Comparison of ENCODE assay signal across 18 mouse cellular contexts in the genomic region with DNA sequence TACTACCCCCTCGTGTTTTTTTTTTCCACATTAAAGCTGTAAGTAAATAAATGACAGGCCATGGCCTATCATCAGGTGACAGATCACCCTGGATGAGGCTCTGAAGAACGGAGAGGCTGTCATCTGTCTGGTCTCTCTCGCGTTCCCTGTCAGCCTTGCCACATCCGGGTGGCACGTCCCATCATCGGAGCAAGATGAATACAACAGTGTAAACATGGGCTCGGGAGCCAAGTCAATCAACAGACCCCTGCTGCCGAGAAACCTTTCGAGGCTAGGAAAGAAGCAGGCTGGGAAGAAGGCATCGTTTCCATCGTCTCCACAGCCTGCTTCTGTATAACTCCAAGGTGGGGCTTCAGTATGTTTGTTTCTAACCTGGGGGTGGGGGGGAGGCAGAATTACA.
A peak's percentile ranks its signal among the peaks of the same experiment; 100 is the strongest.
DNase-seq lines count a peak whose midpoint lies in the region; ATAC-seq and TF ChIP-seq lines count a peak whose summit lies in the region.
"Had no signal": no experiment of that assay in that cellular context is flagged by ENCODE, and none has a peak within 500 bp of the region (broad histone marks: within the 10 kb centered on the region; RNA-seq: fewer than 3 reads in every experiment).

No protein-coding gene starts in this region.

- no peaks in the 10 kb centered on the region for H3K36me3 ChIP-seq in heart, embryonic 16.5 days (ENCODE audit: control insufficient read depth, insufficient read depth)
- no peaks in the 10 kb centered on the region for H3K36me3 ChIP-seq in lung, embryonic 14.5 days (ENCODE audit: insufficient read depth)
- H3K36me3 ChIP-seq in hindbrain, embryonic 16.5 days (ENCODE audit: control insufficient read depth, insufficient read depth, low read length), result no peaks in the 10 kb centered on the region
- H3K36me3 ChIP-seq: limb, embryonic 13.5 days had no signal

- TF ChIP-seq CTCF in lung, embryonic 14.5 days (IDR thresholded peaks at IDR 0.05; ENCODE audit: low read depth), result no peak

- no peaks in the 10 kb centered on the region for H3K27me3 ChIP-seq in heart, embryonic 16.5 days (ENCODE audit: control insufficient read depth, insufficient read depth, low read length)
- no peaks in the 10 kb centered on the region for H3K27me3 ChIP-seq in lung, embryonic 14.5 days (ENCODE audit: insufficient read depth, low read length)
- no peaks in the 10 kb centered on the region for H3K27me3 ChIP-seq in hindbrain, embryonic 16.5 days (replicated peaks; ENCODE audit: control insufficient read depth, insufficient read depth, low read length)
- H3K27me3 ChIP-seq: limb, embryonic 13.5 days had no signal

- H3K9ac ChIP-seq in heart, embryonic 16.5 days (ENCODE audit: low read length), result no peak overlapping the region
- H3K9ac ChIP-seq in lung, embryonic 14.5 days, result no peak overlapping the region
- no peak overlapping the region for H3K9ac ChIP-seq in hindbrain, embryonic 16.5 days (ENCODE audit: low read depth, low read length)
- H3K9ac ChIP-seq: limb, embryonic 13.5 days; liver, postnatal 0 days had no signal

- ATAC-seq in heart, embryonic 16.5 days (replicated peaks; ENCODE audit: extremely low read depth, insufficient read depth, low FRiP score), result no peak
- no peak; the same call in 1 of the 2 replicates for ATAC-seq in lung, embryonic 14.5 days (ENCODE audit: insufficient read depth)
- no peak for ATAC-seq in hindbrain, embryonic 16.5 days
- ATAC-seq in activated CD4-positive, CD25-positive, alpha-beta regulatory T cell, adult 4 months, result no peak
- ATAC-seq: CD4-positive, CD25-positive, alpha-beta regulatory T cell, adult 4 months; liver, postnatal 0 days had no signal

- H3K4me3 ChIP-seq in heart, embryonic 16.5 days (ENCODE audit: low read length), result no peak overlapping the region
- H3K4me3 ChIP-seq in lung, embryonic 14.5 days (ENCODE audit: low read depth, low read length), result no peak overlapping the region
- H3K4me3 ChIP-seq in hindbrain, embryonic 16.5 days (ENCODE audit: low read length), result no peak overlapping the region
- H3K4me3 ChIP-seq: erythroblast, embryonic 14.5 days; heart, adult 2 months; limb, embryonic 13.5 days had no signal

- no peaks in the 10 kb centered on the region for H3K4me1 ChIP-seq in heart, embryonic 16.5 days (ENCODE audit: control insufficient read depth, insufficient read depth, low read length)
- H3K4me1 ChIP-seq in lung, embryonic 14.5 days (ENCODE audit: insufficient read depth), result no peaks in the 10 kb centered on the region
- H3K4me1 ChIP-seq in hindbrain, embryonic 16.5 days (ENCODE audit: control insufficient read depth, insufficient read depth, low read depth, low read length), result peaks cover 3% of the 10 kb centered on the region; the same call in 1 of the 2 replicates
- H3K4me1 ChIP-seq: limb, embryonic 13.5 days had no signal

- H3K4me2 ChIP-seq in heart, embryonic 16.5 days (ENCODE audit: low read depth, low read length), result 0 out of 2 replicates have a peak overlapping the region, but pooled peaks have one; percentile 9
- peak overlapping the region; percentile 53 for H3K4me2 ChIP-seq in lung, embryonic 14.5 days
- peak overlapping the region; percentile 35 for H3K4me2 ChIP-seq in hindbrain, embryonic 16.5 days (ENCODE audit: low read length)
- H3K4me2 ChIP-seq: limb, embryonic 13.5 days had no signal

- no peaks in the 10 kb centered on the region for H3K9me3 ChIP-seq in heart, embryonic 16.5 days (replicated peaks; ENCODE audit: control insufficient read depth, low read length)
- H3K9me3 ChIP-seq in lung, embryonic 14.5 days (ENCODE audit: low read depth, low read length), result no peaks in the 10 kb centered on the region
- no peaks in the 10 kb centered on the region for H3K9me3 ChIP-seq in hindbrain, embryonic 16.5 days (ENCODE audit: control insufficient read depth, low read length)
- H3K9me3 ChIP-seq: limb, embryonic 13.5 days had no signal

- H3K27ac ChIP-seq in heart, embryonic 16.5 days (ENCODE audit: low read length), result no peak overlapping the region
- no peak overlapping the region for H3K27ac ChIP-seq in lung, embryonic 14.5 days (ENCODE audit: low read depth)
- H3K27ac ChIP-seq in hindbrain, embryonic 16.5 days (ENCODE audit: low read depth, low read length), result no peak overlapping the region
- H3K27ac ChIP-seq: heart, adult 2 months; limb, embryonic 13.5 days had no signal

- no peak for DNase-seq in heart, adult 11 months
- peak; percentile 52 for DNase-seq in lung, embryonic 14.5 days
- DNase-seq in lung, postnatal 25 days (ENCODE audit: low spot score), result no peak
- peak; percentile 5 to 35 for DNase-seq in lung, postnatal 4 days
- DNase-seq: cerebellum, adult 2 months; embryo, embryonic 11 days; heart, adult 2 months; kidney, adult 11 months; layer of hippocampus, postnatal 36 days; liver, postnatal 0 days; right cerebral cortex, postnatal 14 days; thymus, postnatal 4 days had no signal

- WGBS in heart, embryonic 16.5 days, result 32% methylated on average over 12 of the region's 12 CpGs
- WGBS in lung, embryonic 14.5 days, result 4% methylated on average over 12 of the region's 12 CpGs
- 20% methylated on average over 12 of the region's 12 CpGs for WGBS in hindbrain, embryonic 16.5 days

Comparison
In these comparisons a context has a peak if more than half of its experiments do, and no peak if none do; other contexts are left out.
1. DNase-seq: peak in lung, embryonic 14.5 days (single experiment) and lung, postnatal 4 days (2 of 2); none in heart, adult 11 months (single experiment) and lung, postnatal 25 days (single experiment).
2. Peak in every context shown above with its lines, with median percentiles within 50 percentile points of each other: H3K4me2 ChIP-seq.